Mouse (Mus musculus) G1E-ER4 (cell line): ENCODE results near the gene Pacrg. TPM values are rescaled to one million over a fixed set of nuclear protein-coding genes. Genes with fewer than 3 reads are reported as not detected.

Source experiments
- GATA1 ChIP-seq: IDR thresholded peaks from one replicate; pipeline ENCODE4 v1.8.0; 2012; ENCODE audit warnings: low read length, inconsistent platforms
- polyA plus RNA-seq: library from polyadenylated mRNA; stranded (reverse); fragments of >175 nt; gene quantifications from 2 replicates; pipeline ENCODE4 v1.2.3, GENCODE M21; 2012

Pacrg gene
- polyA plus RNA-seq, 1 experiment = not detected

DNA sequence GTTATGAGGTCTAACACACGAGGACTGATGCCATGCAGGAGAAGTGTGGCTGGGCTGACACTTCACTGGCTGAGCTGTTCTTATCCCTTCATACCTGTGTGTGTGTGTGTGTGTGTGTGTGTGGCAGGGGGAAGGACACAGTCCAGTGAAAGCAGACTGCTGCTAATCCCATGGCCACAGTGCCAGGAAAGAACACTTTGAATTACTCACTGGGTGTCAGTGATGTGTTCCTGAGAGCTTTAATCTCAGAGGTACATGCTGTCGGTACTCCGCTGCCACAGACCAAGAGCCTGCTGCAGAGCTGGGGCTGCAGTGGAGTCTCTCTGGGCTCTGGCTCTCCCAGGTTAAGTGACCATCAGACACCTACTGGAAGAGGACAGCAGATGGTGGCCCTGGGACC is 290.3 kb downstream of the Pacrg start:
- TF ChIP-seq GATA1 = no peak

DNA sequence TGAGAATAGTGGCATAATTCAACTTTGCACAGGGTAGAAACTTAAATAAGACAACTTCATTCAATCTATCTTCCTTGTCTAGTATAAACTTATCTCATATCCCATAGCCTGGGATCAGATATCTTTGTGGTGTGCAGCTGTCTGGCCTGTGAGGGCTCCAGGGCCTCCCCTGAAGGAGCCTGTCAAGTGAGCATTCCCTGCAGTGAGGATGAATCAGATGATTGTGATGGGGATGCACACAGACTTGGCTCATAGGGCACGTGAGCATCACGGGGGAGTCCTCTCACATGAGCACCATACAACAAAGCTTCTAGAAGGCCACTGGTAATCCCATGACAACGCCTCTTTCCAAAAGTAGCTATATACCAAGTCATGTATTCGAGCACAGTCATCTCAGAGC is 291.1 kb downstream of the Pacrg start:
- TF ChIP-seq GATA1 = no peak

GRCm38 (mm10) chr17:10540772-10541171 is 299.3 kb downstream of the Pacrg start:
- TF ChIP-seq GATA1 = no peak

DNA sequence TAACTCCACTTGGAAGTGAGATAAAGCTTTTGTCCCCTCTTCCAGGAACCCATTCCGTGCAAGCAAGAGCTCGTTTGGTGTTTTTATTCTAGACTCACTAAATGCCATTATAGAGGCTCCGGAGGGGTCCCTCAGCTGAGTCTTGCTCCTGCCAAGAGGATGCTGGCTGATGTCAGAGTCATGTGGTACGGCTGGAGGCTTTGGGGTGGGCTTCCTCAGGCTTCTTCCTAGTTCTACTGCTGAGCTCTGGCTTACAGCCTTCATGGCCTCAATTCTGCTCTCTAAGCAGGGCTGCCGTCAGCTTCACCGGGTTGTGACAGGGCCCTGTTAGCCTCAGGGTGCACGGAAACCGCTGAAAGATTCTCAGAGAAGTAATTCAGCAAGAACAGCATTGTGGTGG is 305.9 kb downstream of the Pacrg start:
- no peak for TF ChIP-seq GATA1

DNA sequence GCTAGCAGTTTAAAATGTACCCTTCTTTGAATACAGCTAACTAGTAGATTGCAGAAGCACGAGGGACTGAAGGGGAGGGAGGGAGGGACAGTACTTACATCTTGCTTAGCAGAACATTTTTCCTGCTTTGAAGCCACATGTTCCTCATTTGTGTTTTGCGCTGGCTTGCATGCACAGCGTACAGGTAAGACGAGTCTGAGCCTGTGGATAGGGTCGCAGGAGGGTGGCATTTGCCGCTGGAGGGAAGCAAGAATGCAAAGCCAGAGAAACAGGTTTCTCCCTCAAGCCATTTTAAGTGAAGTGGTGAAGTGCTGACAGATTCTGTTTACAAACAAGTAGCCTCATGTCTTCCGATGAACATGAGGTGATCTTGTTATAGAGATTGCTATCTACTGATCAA is 306.6 kb downstream of the Pacrg start:
- no peak for TF ChIP-seq GATA1

DNA sequence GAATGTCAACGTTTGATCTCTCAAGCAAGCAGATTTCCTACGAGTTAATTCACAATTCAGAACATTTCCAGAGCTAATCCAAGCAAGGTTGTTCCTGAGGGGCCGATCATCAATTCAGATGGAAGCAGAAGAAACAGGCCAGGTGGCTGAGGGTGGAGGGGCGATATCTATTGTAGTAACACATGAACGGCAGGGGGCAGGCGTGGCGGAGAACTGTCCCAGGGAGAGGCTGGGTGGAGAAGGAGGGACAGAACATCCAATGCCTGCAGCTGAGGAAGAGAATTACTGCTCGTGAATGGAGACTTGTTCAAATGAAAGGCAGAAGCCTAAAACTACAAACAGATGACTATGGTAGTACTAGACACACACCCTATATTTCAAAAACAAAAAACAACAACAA is 309.1 kb downstream of the Pacrg start:
- TF ChIP-seq GATA1 = no peak

DNA sequence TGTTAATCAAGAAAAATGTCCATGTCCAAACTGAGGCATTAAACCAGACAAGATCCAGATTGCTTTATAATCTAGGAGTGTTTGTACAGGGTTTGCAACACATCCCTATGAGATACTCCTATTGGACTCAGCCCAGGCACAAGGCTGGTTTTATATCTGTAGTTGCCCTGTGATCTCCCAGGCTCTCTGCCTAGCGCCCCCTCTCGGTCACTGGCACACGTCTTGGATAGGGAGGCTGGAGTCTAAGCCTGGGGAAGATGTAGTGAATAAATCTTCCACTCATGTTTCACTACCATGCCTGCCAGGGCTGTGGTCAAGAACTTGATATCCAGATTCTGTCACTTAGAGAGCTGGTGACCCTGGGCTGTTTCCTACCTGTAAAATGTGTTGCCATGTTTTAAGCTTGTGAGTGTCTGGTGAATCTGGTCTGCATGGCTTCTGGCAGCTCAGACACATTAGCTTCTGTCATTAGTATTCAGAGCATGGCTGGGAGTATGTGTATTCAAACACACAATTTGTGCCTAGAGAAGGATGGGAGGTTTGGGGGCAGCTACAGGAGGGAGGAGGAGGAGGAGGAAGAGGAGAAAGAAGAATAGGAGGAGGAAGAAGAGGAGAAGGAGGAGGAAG is 310.7 kb downstream of the Pacrg start:
- no peak for TF ChIP-seq GATA1

- TF ChIP-seq GATA1 = no peak
These were observed 318.8 kb downstream of the Pacrg start for GRCm38 (mm10) chr17:10521282-10521681.

DNA sequence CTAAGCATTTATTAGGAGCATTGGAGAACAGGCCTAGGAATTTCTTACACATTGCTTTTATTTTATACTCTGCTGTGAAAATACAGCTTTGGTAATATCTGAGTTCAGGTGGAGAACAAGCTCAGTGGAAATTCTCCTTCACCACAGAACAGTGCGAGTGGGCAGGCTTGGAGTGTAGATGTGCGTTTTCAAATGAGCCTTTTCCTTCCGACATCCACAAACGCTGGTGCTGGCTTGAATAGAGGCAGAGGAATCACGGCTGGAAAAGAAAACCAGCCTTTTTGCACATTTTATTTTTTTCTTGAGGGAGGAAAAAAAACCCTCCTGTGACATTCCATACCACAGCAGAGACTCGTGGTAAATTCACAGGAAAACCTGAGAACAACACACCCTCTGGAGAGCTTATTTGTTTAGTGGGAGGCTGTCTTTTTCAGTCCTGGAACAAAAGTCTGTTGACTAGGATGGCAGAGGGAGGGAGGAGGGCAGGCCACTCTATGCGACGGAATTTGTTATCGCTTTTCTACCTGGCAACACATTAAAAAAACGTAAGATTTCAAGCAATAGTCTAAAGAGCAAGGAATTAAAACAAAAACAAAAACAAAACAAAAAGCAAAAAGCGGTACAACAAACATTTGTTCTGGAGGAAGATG is 320.5 kb downstream of the Pacrg start:
- TF ChIP-seq GATA1 = no peak

GRCm38 (mm10) chr17:10514812-10515211 is 325.3 kb downstream of the Pacrg start:
- no peak for TF ChIP-seq GATA1

GRCm38 (mm10) chr17:10510913-10511759 is 329.0 kb downstream of the Pacrg start:
- TF ChIP-seq GATA1 = no peak

GRCm38 (mm10) chr17:10510467-10510866 is 329.6 kb downstream of the Pacrg start:
- TF ChIP-seq GATA1 = no peak

GRCm38 (mm10) chr17:10508088-10508487 is 332.0 kb downstream of the Pacrg start:
- TF ChIP-seq GATA1 = no peak

- TF ChIP-seq GATA1 = no peak
These were observed 332.6 kb downstream of the Pacrg start for GRCm38 (mm10) chr17:10507466-10507865.

DNA sequence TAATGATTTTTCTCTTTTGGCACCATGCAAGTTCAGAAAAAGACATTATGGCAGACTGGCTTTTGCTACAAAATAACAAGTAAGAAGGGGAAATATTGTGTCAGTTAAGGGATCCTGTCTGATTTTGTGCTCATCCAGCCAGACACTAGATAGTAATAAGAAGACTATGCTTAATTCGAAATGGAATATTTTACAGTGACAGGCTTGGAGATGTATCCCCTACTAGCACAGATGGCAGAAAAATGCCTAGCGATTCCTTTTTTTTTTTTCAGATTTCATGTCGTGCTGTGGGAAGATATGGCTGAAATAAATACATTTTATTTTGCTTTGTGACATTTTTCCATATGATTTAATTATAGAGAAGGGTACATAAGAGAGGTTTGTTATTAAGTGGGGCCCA is 333.2 kb downstream of the Pacrg start:
- TF ChIP-seq GATA1 = no peak

- no peak for TF ChIP-seq GATA1
These were observed 338.7 kb downstream of the Pacrg start for GRCm38 (mm10) chr17:10501439-10501838.
